In the genomic region with DNA sequence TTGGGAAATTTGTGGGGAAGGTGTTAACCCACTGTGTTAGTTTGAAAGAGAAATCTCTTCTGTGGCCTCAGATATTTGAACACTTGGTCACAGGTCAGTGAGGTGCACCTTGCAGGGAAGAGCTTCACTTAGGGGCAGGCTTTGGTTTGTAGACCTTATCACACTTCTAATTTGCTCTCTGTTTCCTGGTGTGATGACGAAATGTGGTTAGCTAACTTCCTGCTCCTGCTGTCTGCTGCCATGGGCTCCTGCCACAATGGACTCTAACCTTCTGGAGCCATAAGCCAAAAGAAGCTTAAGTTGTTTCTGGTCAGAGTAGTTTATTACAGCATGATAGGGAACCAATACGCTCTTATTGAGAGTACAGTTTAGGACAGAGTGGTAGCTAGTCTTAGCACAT, we compare ENCODE assay signal across 13 mouse cellular contexts.
"Had no signal": no experiment of that assay in that cellular context is flagged by ENCODE, and none has a peak within 500 bp of the region (broad histone marks: within the 10 kb centered on the region; RNA-seq: fewer than 3 reads in every experiment).

No protein-coding gene starts in this region.

- H3K36me3 ChIP-seq: limb, embryonic 15.5 days; liver, embryonic 15.5 days had no signal

- H3K4me3 ChIP-seq: left cerebral cortex, adult 2 months; limb, embryonic 15.5 days; liver, embryonic 15.5 days; megakaryocyte, embryonic 14.5 days had no signal

- H3K4me1 ChIP-seq: limb, embryonic 15.5 days; liver, embryonic 15.5 days had no signal

- H3K9ac ChIP-seq: limb, embryonic 15.5 days; liver, embryonic 15.5 days; lung, embryonic 14.5 days had no signal

- H3K27me3 ChIP-seq: limb, embryonic 15.5 days; liver, embryonic 15.5 days; megakaryocyte, embryonic 14.5 days had no signal

- DNase-seq: kidney, adult 9 months; kidney, postnatal 36 days; lung, embryonic 14.5 days; lung, postnatal 10 days; lung, postnatal 4 days; right cerebral cortex, postnatal 25 days; thymus, postnatal 36 days had no signal

- H3K27ac ChIP-seq: kidney, postnatal 0 days; left cerebral cortex, adult 2 months; limb, embryonic 15.5 days; liver, embryonic 15.5 days had no signal

- H3K4me2 ChIP-seq: limb, embryonic 15.5 days; liver, embryonic 15.5 days; midbrain, embryonic 11.5 days had no signal

- H3K9me3 ChIP-seq: limb, embryonic 15.5 days; liver, embryonic 15.5 days had no signal
